Mouse (Mus musculus) induced T-regulatory cell, adult 2 months (primary cell): ENCODE data around the gene Alad.

Source experiments
- DNase-seq: peaks from one replicate; pipeline ENCODE4 v3.0.0-alpha.2; 2012; ENCODE audit warnings: low read depth

Gene Alad

GRCm38 (mm10) chr4:62517538-62518415 lies 1.9 kb downstream of the Alad start:
- DNase-seq: peak; percentile 66

- no peak for DNase-seq
These were observed 2.7 kb downstream of the Alad start for GRCm38 (mm10) chr4:62517046-62517445.

GRCm38 (mm10) chr4:62516579-62516978 lies 3.1 kb downstream of the Alad start:
- no peak for DNase-seq

GRCm38 (mm10) chr4:62516079-62516478 lies 3.6 kb downstream of the Alad start:
- no peak for DNase-seq

DNA sequence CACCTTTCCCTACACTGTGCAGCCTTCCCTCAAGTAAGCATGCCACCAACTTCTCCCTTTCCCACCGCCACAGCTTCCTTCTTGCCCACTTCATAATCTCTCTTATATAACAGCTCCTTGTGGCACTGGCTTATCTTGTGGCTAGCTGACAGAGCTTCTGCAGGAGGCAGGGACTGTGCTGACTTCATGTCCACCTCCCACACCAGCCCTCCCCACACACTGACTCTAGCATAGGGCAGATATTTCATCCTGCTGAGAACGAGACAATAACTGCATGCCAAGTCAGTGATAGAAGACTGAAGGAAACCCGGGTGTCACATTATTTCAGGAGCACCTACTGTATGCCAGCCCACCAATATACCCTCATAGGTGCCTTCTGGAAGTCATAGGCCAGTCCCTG lies 4.2 kb downstream of the Alad start:
- no peak for DNase-seq

DNA sequence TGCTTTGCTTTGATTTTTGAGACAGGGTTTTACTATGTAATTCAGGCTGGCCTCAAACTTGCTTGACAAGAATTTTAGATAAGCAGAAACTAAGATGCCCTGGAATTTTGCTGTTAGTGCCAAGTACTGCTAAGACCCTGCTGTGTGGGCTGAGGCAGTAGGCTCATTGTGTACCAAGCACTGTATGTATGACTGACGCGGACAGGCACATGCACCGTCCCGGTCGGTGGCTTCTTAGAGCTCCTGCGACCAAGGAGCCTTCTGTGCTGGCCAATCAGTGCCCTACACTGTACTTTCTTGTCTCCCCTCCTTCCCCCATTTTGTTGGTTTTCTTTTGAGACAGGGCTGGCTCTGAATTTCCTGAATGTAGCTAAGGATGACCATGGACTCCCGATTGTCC lies 4.7 kb downstream of the Alad start:
- no peak for DNase-seq

- DNase-seq: no peak
These were observed 5.7 kb downstream of the Alad start for GRCm38 (mm10) chr4:62513998-62514506.

DNA sequence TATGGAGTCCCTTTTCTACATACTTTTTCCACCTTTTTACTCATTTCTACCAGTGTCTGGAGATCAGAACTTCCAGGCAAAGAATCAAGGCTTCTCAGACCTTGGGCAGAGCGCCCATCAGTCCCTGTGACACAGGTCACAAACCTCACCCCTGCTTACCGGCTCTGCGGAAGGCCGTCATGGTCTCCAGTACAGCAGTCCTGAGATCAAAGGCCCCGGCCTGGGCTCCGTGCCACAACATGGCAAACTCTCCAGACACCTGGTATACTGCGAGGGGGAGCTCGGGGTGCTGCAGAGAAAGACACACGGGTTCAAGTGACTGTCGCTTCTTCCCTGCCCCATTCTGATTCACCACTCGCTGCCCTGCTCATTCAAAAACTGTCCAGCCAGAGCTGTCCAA lies 9.8 kb downstream of the Alad start:
- no peak for DNase-seq

DNA sequence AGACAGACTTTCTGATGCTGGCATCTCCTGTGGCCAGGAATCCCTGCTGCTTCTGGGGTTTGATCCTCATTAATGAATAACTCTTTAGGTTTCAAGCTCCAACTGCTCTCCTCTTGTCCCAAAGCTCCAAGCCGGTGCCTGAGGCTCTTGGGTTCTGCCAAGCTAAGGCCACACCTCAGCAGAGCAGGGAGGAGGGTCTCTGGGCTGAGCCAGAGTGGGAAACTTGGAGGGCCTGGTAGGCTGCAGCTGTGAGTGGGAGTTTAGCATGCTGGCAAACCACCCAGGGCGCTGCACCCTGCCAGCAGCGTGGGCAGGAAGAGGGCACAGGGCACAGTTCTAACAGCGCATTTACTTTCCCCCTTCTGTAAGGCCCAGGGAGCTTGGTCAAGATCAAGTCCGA lies 10.9 kb downstream of the Alad start:
- DNase-seq: no peak

GRCm38 (mm10) chr4:62506798-62507197 lies 12.9 kb downstream of the Alad start:
- DNase-seq: peak; percentile 64

DNA sequence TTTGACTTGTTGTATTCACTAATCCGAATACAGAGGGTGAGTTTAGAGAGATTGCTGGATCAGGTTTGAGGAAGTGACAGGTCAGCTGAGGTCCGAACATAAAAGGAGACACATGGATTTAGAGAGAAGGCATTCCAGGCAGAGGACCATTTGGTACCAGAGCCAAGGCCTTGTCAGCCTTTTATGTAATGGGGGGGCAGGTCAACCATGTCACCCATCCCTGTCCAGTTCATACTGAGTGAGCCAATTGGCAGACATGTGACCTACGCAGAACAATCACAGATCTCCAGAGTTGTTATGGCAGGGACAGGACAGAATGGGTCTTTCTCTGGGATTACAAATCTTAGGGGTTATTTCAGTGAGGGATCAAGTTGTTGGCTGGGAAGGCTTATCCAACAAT lies 13.7 kb downstream of the Alad start:
- DNase-seq: no peak

DNA sequence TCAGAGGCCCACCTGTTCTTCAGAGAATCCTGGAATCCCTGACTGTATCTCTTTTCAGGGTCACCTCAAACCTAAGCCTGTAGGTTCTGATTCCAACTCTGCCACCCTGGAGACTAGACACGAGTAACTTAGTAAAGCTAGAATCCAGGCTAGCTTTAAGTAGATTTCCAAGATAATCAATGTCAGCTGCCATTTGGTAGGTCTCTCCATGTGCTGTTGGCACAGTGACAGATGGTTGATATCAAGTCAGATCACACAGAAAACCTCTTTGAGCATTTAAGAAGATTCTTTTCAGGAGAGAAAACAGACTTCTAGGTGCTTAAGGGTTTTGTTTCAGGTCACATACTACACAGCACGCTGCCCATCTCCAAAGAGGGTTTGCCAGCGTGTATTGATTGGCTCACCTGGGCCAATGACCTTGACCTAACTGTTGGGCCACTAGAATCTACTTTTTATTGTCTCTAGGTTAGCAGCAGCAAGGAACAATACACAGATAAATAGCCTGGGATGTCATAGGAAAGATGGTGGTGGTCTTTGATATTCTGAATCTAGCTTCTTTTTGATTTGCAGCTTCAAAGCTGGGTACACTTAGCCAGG lies 16.2 kb downstream of the Alad start, which contains the start of gene Hdhd3:
Gene Hdhd3 (minus strand): TSS at position 94 of the 597 bp plus-strand sequence.
- no peak for DNase-seq

- peak; percentile 54 for DNase-seq
These were observed 16.7 kb downstream of the Alad start for GRCm38 (mm10) chr4:62502969-62503368.

- DNase-seq: peak; percentile 88
These were observed 17.6 kb downstream of the Alad start for GRCm38 (mm10) chr4:62501964-62502732.

- DNase-seq: no peak
These were observed 18.2 kb downstream of the Alad start for GRCm38 (mm10) chr4:62501534-62501933.

DNA sequence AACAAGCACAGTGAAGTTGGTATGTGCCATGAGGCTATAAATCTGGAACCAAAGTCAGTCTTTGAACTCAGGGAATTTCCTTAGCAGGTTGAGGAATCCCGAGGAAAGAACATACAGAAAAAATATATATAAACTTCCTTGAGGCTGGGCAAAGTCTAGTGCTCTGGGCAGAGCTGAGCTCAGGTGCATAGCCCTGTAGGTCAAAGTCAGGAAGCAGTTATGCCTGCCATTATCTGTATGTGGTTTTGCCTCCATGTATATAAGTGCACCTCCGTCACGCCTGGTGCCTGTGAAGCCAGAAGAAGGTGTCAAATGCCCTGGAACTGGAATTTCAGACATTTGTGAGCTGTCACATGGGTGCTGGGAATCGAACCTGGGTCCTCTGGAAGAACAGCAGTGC lies 18.9 kb downstream of the Alad start:
- no peak for DNase-seq

DNA sequence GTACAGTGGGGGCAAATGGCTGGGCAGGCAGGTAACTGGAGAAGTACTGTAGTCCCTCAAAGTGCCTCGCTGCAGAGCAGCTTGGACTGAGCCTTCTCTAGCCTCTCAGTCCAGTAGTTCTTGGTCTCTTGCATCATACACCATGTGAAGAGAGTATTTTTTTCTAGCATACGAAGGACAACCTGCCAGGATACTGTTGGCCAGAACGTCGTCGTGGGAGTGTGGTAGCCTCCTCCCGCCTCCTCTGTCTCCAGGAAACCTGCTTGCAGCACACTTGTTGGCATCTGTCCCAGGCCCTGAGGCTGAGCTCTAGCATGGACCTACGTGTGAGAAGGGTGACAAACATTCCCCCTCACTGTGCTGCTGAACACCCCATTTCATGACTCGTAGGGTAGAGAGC lies 22.9 kb downstream of the Alad start:
- DNase-seq: no peak

- no peak for DNase-seq
These were observed 23.8 kb downstream of the Alad start for GRCm38 (mm10) chr4:62495946-62496345.

- DNase-seq: no peak
These were observed 25.5 kb downstream of the Alad start for GRCm38 (mm10) chr4:62494230-62494629.

GRCm38 (mm10) chr4:62492682-62493081 lies 27.0 kb downstream of the Alad start:
- DNase-seq: no peak

- no peak for DNase-seq
These were observed 31.8 kb downstream of the Alad start for GRCm38 (mm10) chr4:62487914-62488313.

DNA sequence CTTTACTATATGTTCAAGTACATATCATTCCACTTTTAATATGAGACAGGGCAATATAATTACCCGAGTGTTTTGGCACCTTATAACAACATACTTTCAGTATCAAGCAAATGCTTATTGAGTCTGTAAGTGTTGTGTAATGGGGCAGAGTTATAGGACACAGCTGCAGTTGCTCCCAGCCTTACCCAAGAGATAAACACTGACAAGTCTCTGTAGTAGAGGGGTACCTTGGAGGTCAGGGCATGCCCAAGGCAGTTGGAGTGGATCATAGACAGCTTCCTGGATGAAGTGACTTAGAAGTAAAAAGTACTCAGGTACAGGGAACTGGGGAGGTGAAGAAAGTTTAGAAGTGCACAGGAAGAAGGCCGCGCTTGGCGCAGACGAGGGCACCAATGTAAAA lies 32.5 kb downstream of the Alad start:
- DNase-seq: no peak
